Comparison of ENCODE assay signal across 12 mouse cellular contexts in the genomic region with DNA sequence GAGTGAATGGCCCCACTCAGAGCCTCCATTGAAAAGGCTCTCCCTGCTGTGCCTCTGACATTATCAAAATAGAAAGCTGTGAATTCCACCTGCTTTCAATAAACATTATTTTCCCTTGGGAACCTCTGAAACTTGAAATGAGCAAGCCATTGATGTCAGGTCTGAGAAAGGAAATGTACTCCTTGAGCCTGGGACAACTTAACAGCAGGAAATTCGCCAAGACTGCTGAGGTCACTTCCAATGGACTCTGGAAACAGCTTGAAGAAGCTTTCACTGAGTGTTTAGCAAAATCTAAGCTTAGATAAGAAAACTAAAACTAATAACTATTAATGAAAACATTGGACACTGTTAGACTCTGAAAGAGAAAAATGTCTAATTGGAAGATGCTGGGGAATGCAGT. TPM values are rescaled to one million over a fixed set of nuclear protein-coding genes. Genes with fewer than 3 reads are reported as not detected.
DNase-seq lines count a peak whose midpoint lies in the region.
"Had no signal": no experiment of that assay in that cellular context is flagged by ENCODE, and none has a peak within 500 bp of the region (broad histone marks: within the 10 kb centered on the region; RNA-seq: fewer than 3 reads in every experiment).

No protein-coding gene starts in this region.

- 14% methylated on average over 1 of the region's 1 CpGs for WGBS in heart, embryonic 10.5 days
- WGBS in embryonic facial prominence, embryonic 10.5 days, result 24% methylated on average over 1 of the region's 1 CpGs

- no peaks in the 10 kb centered on the region for H3K9me3 ChIP-seq in heart, embryonic 10.5 days
- no peaks in the 10 kb centered on the region for H3K9me3 ChIP-seq in embryonic facial prominence, embryonic 10.5 days
- H3K9me3 ChIP-seq: liver, embryonic 13.5 days had no signal

- no peaks in the 10 kb centered on the region for H3K4me1 ChIP-seq in heart, embryonic 10.5 days
- H3K4me1 ChIP-seq in embryonic facial prominence, embryonic 10.5 days, result no peaks in the 10 kb centered on the region
- H3K4me1 ChIP-seq: liver, embryonic 13.5 days had no signal

- H3K36me3 ChIP-seq in heart, embryonic 10.5 days, result no peaks in the 10 kb centered on the region
- H3K36me3 ChIP-seq in embryonic facial prominence, embryonic 10.5 days (replicated peaks), result no peaks in the 10 kb centered on the region
- H3K36me3 ChIP-seq: liver, embryonic 13.5 days had no signal

- H3K4me3 ChIP-seq in heart, embryonic 10.5 days, result no peak overlapping the region
- no peak overlapping the region for H3K4me3 ChIP-seq in embryonic facial prominence, embryonic 10.5 days
- H3K4me3 ChIP-seq: liver, embryonic 13.5 days had no signal

- H3K27ac ChIP-seq in heart, embryonic 10.5 days, result no peak overlapping the region
- no peak overlapping the region for H3K27ac ChIP-seq in embryonic facial prominence, embryonic 10.5 days (replicated peaks)
- H3K27ac ChIP-seq: liver, embryonic 13.5 days had no signal

- peak; percentile 93 for DNase-seq in heart, adult 11 months
- no peak for DNase-seq in heart, embryonic 10.5 days (ENCODE audit: low spot score)
- DNase-seq in lung, postnatal 25 days (ENCODE audit: low spot score), result peak; percentile 35
- no peak for DNase-seq in lung, postnatal 14 days
- peak; percentile 27 for DNase-seq in embryonic facial prominence, embryonic 10.5 days (ENCODE audit: low spot score)
- DNase-seq in skeletal muscle tissue, adult 2 months (ENCODE audit: low read depth, low spot score), result peak; percentile 39
- no peak for DNase-seq in right cerebral cortex, postnatal 36 days (ENCODE audit: low spot score in 2 of 2)
- DNase-seq in frontal cortex, postnatal 14 days (ENCODE audit: low spot score in 2 of 2), result no peak
- DNase-seq: gastrocnemius, postnatal 36 days; liver, embryonic 13.5 days; right cerebral cortex, postnatal 25 days; thymus, postnatal 14 days had no signal

- no peaks in the 10 kb centered on the region for H3K27me3 ChIP-seq in heart, embryonic 10.5 days (ENCODE audit: insufficient read depth, poor library complexity, severe bottlenecking)
- H3K27me3 ChIP-seq in embryonic facial prominence, embryonic 10.5 days (replicated peaks; ENCODE audit: low read depth, poor library complexity, severe bottlenecking), result no peaks in the 10 kb centered on the region; the same call in 1 of the 2 replicates
- H3K27me3 ChIP-seq: liver, embryonic 13.5 days had no signal

RNA-seq across cellular contexts. Expression of gene Sat1, which starts 7.6 kb away (rescaled TPM):
- polyA plus RNA-seq in heart, embryonic 10.5 days (2016; fragmentation: Nextera tagmentation; extraction: Ambion mirVana), result 56.9 and 78.5 TPM in 2 replicates
- 75.6 and 82.2 TPM in 2 replicates for polyA plus RNA-seq in embryonic facial prominence, embryonic 10.5 days (2016; fragmentation: Nextera tagmentation; extraction: Ambion mirVana)

RNA-seq across cellular contexts. Expression of gene Acot9, which starts 53.6 kb away (rescaled TPM):
- 32.4 and 34.8 TPM in 2 replicates for polyA plus RNA-seq in heart, embryonic 10.5 days (2016; fragmentation: Nextera tagmentation; extraction: Ambion mirVana)
- 17.1 and 18.7 TPM in 2 replicates for polyA plus RNA-seq in embryonic facial prominence, embryonic 10.5 days (2016; fragmentation: Nextera tagmentation; extraction: Ambion mirVana)

Comparison
In these comparisons a context has a peak if more than half of its experiments do, and no peak if none do; other contexts are left out.
1. DNase-seq: peak in heart, adult 11 months (single experiment), lung, postnatal 25 days (single experiment), embryonic facial prominence, embryonic 10.5 days (single experiment) and skeletal muscle tissue, adult 2 months (single experiment); none in heart, embryonic 10.5 days (single experiment), lung, postnatal 14 days (single experiment), right cerebral cortex, postnatal 36 days (0 of 2) and frontal cortex, postnatal 14 days (0 of 2).